Comparison of ENCODE assay signal across 10 mouse cellular contexts in the genomic region with DNA sequence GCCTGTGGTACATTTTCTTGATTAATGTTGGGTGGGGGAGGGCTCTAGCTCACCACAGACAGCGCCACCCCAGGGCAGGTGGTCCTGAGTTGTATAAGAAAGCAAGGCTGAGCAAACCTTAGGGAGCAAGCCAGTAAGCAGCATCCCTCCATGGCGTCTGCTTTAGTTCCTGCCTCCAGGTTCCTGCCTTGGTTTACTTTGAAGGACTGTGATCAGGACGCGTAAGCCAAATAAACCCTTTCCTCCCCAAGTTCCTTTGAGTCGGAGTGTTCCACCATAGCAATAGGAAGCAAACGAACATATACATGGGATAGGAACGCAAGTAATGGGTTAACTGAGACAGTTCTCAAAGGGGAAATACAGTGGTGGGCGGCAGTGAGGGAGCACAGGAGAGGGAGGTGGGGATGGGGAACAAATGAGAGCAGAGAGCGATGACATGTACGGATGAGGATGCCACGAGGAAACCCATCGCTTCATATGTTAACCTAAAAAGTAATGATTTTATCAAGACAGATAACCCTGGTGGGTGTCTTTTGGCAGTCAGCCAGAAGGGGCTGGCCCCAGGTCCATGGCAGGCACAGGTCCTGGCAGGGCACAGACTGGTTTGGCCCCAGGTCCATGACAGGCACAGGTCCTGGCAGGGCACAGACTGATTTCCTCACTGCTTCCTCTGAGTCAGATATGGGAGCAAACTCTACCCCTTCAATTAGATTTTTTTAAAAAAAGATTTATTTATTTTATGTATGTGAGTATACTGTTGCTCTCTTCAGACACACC. TPM values are rescaled to one million over a fixed set of nuclear protein-coding genes. Genes with fewer than 3 reads are reported as not detected.
DNase-seq lines count a peak whose midpoint lies in the region; ATAC-seq and TF ChIP-seq lines count a peak whose summit lies in the region.
"Had no signal": no experiment of that assay in that cellular context is flagged by ENCODE, and none has a peak within 500 bp of the region (broad histone marks: within the 10 kb centered on the region; RNA-seq: fewer than 3 reads in every experiment).

No protein-coding gene starts in this region.

- intact Hi-C loops in gastrocnemius, adult 2 months (cut with DNase I) = no loop called here

- no peak for ATAC-seq in limb, embryonic 11.5 days (ENCODE audit: insufficient number of reproducible peaks, low FRiP score, low TSS enrichment, low read depth)

- no peak overlapping the region for H3K4me2 ChIP-seq in limb, embryonic 11.5 days (ENCODE audit: low read depth, severe bottlenecking)
- H3K4me2 ChIP-seq: hindbrain, embryonic 15.5 days had no signal

- TF ChIP-seq CTCF in gastrocnemius, adult 2 months (IDR thresholded peaks at IDR 0.05) = no peak
- TF ChIP-seq CTCF in E14TG2a.4 (conservative IDR thresholded peaks at IDR 0.05; ENCODE audit: low read length) = 0 out of 2 replicates have a peak, but pooled peaks have one; percentile 6

- no peaks in the 10 kb centered on the region for H3K27me3 ChIP-seq in E14TG2a.4 (ENCODE audit: insufficient read depth, low read length)
- no peaks in the 10 kb centered on the region for H3K27me3 ChIP-seq in limb, embryonic 11.5 days (ENCODE audit: control insufficient read depth, insufficient read depth, low read length)
- H3K27me3 ChIP-seq: hindbrain, embryonic 15.5 days had no signal

- peaks cover 39% of the 10 kb centered on the region for H3K4me1 ChIP-seq in E14TG2a.4 (replicated peaks; ENCODE audit: low read depth, low read length)
- H3K4me1 ChIP-seq in limb, embryonic 11.5 days (ENCODE audit: control insufficient read depth, insufficient read depth, low read length) = peaks cover 9% of the 10 kb centered on the region; the same call in 1 of the 2 replicates

- 89% methylated on average over 12 of the region's 12 CpGs for WGBS in limb, embryonic 11.5 days

- no peak overlapping the region for H3K9ac ChIP-seq in limb, embryonic 11.5 days (ENCODE audit: low read length)
- H3K9ac ChIP-seq: hindbrain, embryonic 15.5 days had no signal

- H3K4me3 ChIP-seq in gastrocnemius, adult 2 months = no peak overlapping the region
- no peak overlapping the region for H3K4me3 ChIP-seq in E14TG2a.4 (replicated peaks; ENCODE audit: low read length)
- H3K4me3 ChIP-seq in limb, embryonic 11.5 days (ENCODE audit: low read depth, low read length) = no peak overlapping the region
- H3K4me3 ChIP-seq: hindbrain, embryonic 15.5 days had no signal

- DNase-seq in gastrocnemius, adult 2 months = no peak
- DNase-seq in gastrocnemius, adult 18-20 months (ENCODE audit: low spot score) = no peak
- DNase-seq in kidney, postnatal 14 days = peak; percentile 17
- DNase-seq in kidney, adult 18-20 months = no peak
- no peak for DNase-seq in limb, embryonic 11.5 days (ENCODE audit: low spot score)
- DNase-seq in thymus, postnatal 25 days = no peak
- DNase-seq in B cell, adult 2 months = no peak
- DNase-seq: cerebellum, adult 8-10 months had no signal

- peaks cover 4% of the 10 kb centered on the region; the same call in 1 of the 2 replicates for H3K9me3 ChIP-seq in E14TG2a.4 (ENCODE audit: low read length)
- peaks cover 3% of the 10 kb centered on the region; the same call in 1 of the 2 replicates for H3K9me3 ChIP-seq in limb, embryonic 11.5 days (ENCODE audit: control insufficient read depth, low read length)
- H3K9me3 ChIP-seq: hindbrain, embryonic 15.5 days had no signal

- H3K27ac ChIP-seq in gastrocnemius, adult 2 months = peak overlapping the region; percentile 86; the same call in 1 of the 2 replicates
- H3K27ac ChIP-seq in limb, embryonic 11.5 days (replicated peaks; ENCODE audit: low read depth, low read length) = peak overlapping the region; percentile 96

- H3K36me3 ChIP-seq in E14TG2a.4 (ENCODE audit: insufficient read depth, low read length) = no peaks in the 10 kb centered on the region
- H3K36me3 ChIP-seq in limb, embryonic 11.5 days (ENCODE audit: control insufficient read depth, insufficient read depth, low read length) = no peaks in the 10 kb centered on the region
- H3K36me3 ChIP-seq: hindbrain, embryonic 15.5 days had no signal

RNA-seq across cellular contexts. Expression of a gene that starts 27.2 kb away (rescaled TPM):
- 10 to 100 TPM; 24.1 to 26.2 TPM for total RNA-seq in gastrocnemius, adult 2 months (2021)
- total RNA-seq in gastrocnemius, adult 18-20 months (2021) = 10 to 100 TPM; 20.7 to 22.3 TPM
- 69.2 and 70.0 TPM in 2 replicates for polyA plus RNA-seq in limb, embryonic 11.5 days (2014; fragmentation: Nextera tagmentation; extraction: Ambion mirVana)
